Comparison of ENCODE assay signal across 17 mouse cellular contexts in the genomic region with DNA sequence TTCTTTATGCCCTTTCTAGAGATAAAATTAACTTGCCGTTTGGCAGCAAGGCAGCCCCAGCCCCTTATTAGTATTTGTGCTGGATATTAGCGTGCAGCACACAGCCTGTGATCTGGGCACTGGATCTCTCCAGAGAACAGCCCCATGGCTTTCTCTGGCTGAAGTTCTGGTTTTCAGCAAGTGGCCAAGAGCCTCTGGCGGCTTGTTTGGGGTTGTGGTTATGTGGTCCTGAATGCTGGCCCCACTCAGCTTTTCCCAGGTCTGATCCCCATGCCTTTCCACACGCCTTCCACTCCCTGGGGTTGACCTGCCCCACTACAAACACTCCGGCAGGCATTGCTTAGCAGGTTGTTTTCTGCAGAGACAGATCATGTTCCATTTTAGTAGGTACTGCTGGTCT. TPM values are rescaled to one million over a fixed set of nuclear protein-coding genes. Genes with fewer than 3 reads are reported as not detected.
"Had no signal": no experiment of that assay in that cellular context is flagged by ENCODE, and none has a peak within 500 bp of the region (broad histone marks: within the 10 kb centered on the region; RNA-seq: fewer than 3 reads in every experiment).

No protein-coding gene starts in this region.

- H3K9ac ChIP-seq: limb, embryonic 12.5 days; liver, embryonic 13.5 days; liver, postnatal 0 days; midbrain, embryonic 12.5 days; neural tube, embryonic 13.5 days had no signal

- H3K27me3 ChIP-seq: limb, embryonic 12.5 days; liver, embryonic 13.5 days; midbrain, embryonic 12.5 days; neural tube, embryonic 13.5 days had no signal

- H3K4me1 ChIP-seq: limb, embryonic 12.5 days; liver, embryonic 13.5 days; midbrain, embryonic 12.5 days had no signal

- H3K9me3 ChIP-seq: limb, embryonic 12.5 days; liver, embryonic 13.5 days; midbrain, embryonic 12.5 days; neural tube, embryonic 13.5 days had no signal

- H3K36me3 ChIP-seq: limb, embryonic 12.5 days; liver, embryonic 13.5 days; midbrain, embryonic 12.5 days; neural tube, embryonic 13.5 days had no signal

- H3K4me3 ChIP-seq: limb, embryonic 12.5 days; liver, embryonic 13.5 days; midbrain, embryonic 12.5 days; neural tube, embryonic 13.5 days had no signal

- H3K4me2 ChIP-seq: limb, embryonic 12.5 days; liver, embryonic 13.5 days; midbrain, embryonic 12.5 days; neural tube, embryonic 13.5 days had no signal

- H3K27ac ChIP-seq: limb, embryonic 12.5 days; liver, embryonic 13.5 days; midbrain, embryonic 12.5 days; neural tube, embryonic 13.5 days had no signal

- DNase-seq: kidney, adult 18-20 months; kidney, postnatal 10 days; kidney, postnatal 4 days; liver; liver, embryonic 13.5 days; liver, postnatal 0 days; retina, postnatal 1 day; right cerebral cortex, postnatal 4 days; spleen, adult 18-20 months; thymus, postnatal 36 days had no signal

- ATAC-seq: inflammation-experienced regulatory T-cells, adult 6 months; liver, postnatal 0 days; midbrain, embryonic 16.5 days had no signal

RNA-seq across cellular contexts. Expression of gene Igsf11, which starts 24.4 kb away (rescaled TPM):
- total RNA-seq: megakaryocyte-erythroid progenitor cell, adult 5-6 weeks had no signal
- polyA plus RNA-seq: inflammation-experienced regulatory T-cells, adult 6 months; thymus, postnatal 0 days had no signal
